Mouse (Mus musculus): ENCODE data around the gene 4933421I07Rik. TPM values are rescaled to one million over a fixed set of nuclear protein-coding genes. Genes with fewer than 3 reads are reported as not detected.

Gene 4933421I07Rik
- polyA plus RNA-seq (2012; rRNA removed; ENCODE audit: low replicate concordance), result not detected in 2 replicates

DNA sequence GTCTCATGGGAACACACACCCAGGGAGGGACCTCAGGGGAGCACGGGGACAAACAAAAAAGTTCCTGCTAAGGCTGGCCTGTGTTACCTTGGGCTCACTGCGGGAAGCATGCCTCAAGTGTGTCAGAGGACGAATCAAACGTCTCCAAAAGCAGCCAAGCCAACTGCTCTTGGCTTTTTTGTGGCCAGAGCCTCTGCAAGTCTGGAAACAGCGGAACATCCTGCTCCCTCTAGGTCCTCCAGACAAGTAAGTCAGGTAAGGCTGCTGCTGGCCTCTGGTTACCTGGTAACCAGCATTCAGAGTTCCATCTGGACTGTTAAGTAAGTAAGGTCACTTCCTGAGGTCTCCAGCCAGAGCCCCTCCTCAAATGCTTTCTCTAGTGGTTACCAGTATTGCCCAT, at the start of gene 4933421I07Rik:
Gene 4933421I07Rik, minus strand, starts transcription at position 271 of the 400 bp plus-strand sequence.

Other genes starting within 250 kb of the 4933421I07Rik start
- gene Vmn2r61, start 188.1 kb downstream of the 4933421I07Rik start, polyA plus RNA-seq (2012; rRNA removed; ENCODE audit: low replicate concordance), result not detected in 2 replicates
- 4.2 and 6.7 TPM in 2 replicates for gene Zfp141, start 57.6 kb upstream of the 4933421I07Rik start, polyA plus RNA-seq (2012; rRNA removed; ENCODE audit: low replicate concordance)
- not detected in 2 replicates for gene Gm21028, start 130.5 kb upstream of the 4933421I07Rik start, polyA plus RNA-seq (2012; rRNA removed; ENCODE audit: low replicate concordance)
- gene Zfp977, start 144.4 kb upstream of the 4933421I07Rik start, polyA plus RNA-seq (2012; rRNA removed; ENCODE audit: low replicate concordance), result not detected in 2 replicates
- 0.11 and 0.37 TPM in 2 replicates for gene Zfp976, start 194.5 kb upstream of the 4933421I07Rik start, polyA plus RNA-seq (2012; rRNA removed; ENCODE audit: low replicate concordance)
- 0.18 and 0.60 TPM in 2 replicates for gene Zfp975, start 244.6 kb upstream of the 4933421I07Rik start, polyA plus RNA-seq (2012; rRNA removed; ENCODE audit: low replicate concordance)

All from mammary gland, adult 2 months (tissue).